Mouse (Mus musculus) lung, embryonic 16.5 days (tissue): ENCODE results near the gene Plekha1. TPM values are rescaled to one million over a fixed set of nuclear protein-coding genes. Genes with fewer than 3 reads are reported as not detected.

Source experiments
- ATAC-seq: fragments of 200-750 bp; cut with Nextera tagmentation; 2 replicates; pipeline ENCODE4 v1.8.0; 2017; ENCODE audit warnings: low read depth, mild to moderate bottlenecking, moderate library complexity
- H3K27ac ChIP-seq: fragments of 300-500 bp; sonication (generic); 2 replicates; pipeline ENCODE4 v1.5.1; 2014; ENCODE audit warnings: mild to moderate bottlenecking, control low read depth, low read length
- H3K27me3 ChIP-seq: fragments of 300-500 bp; sonication (generic); 2 replicates; pipeline ENCODE4 v1.6.1; 2014; ENCODE audit warnings: low read depth, low read length, mixed read lengths; ENCODE audit not compliant: control insufficient read depth, insufficient read depth
- H3K36me3 ChIP-seq: fragments of 300-500 bp; sonication (generic); 2 replicates; pipeline ENCODE4 v1.6.1; 2014; ENCODE audit warnings: low read length; ENCODE audit not compliant: control insufficient read depth, insufficient read depth
- H3K4me1 ChIP-seq: fragments of 300-500 bp; sonication (generic); replicated peaks from 2 replicates; pipeline ENCODE4 v1.6.1; 2014; ENCODE audit warnings: low read length, mixed read lengths; ENCODE audit not compliant: control insufficient read depth, insufficient read depth
- H3K4me2 ChIP-seq: fragments of 300-500 bp; sonication (generic); 2 replicates; pipeline ENCODE4 v1.6.1; 2014; ENCODE audit warnings: low read depth, low read length, control low read depth
- H3K4me3 ChIP-seq: fragments of 300-500 bp; sonication (generic); 2 replicates; pipeline ENCODE4 v1.5.1; 2014; ENCODE audit warnings: mild to moderate bottlenecking, low read length, control low read depth
- H3K9ac ChIP-seq: fragments of 300-500 bp; sonication (generic); 2 replicates; pipeline ENCODE4 v1.6.1; 2014; ENCODE audit warnings: low read length, control low read depth
- H3K9me3 ChIP-seq: fragments of 300-500 bp; sonication (generic); 2 replicates; pipeline ENCODE4 v1.6.1; 2016; ENCODE audit warnings: low read length; ENCODE audit not compliant: control insufficient read depth
- WGBS: fragments of 180-500 bp; shearing (Covaris S2); extraction: QIAGEN DNeasy Blood & Tissue Kit; methylation state at CpG from one replicate; pipeline ENCODE4 v1.1.7; 2014; 5-methylcytosine and 5-hydroxymethylcytosine counted together
- polyA plus RNA-seq: library from polyadenylated mRNA; unstranded; fragments of >200 nt; fragmentation: Nextera tagmentation; extraction: Ambion mirVana; gene quantifications from 2 replicates; pipeline ENCODE4 v1.2.1, GENCODE M21; 2015

Plekha1 gene
- 70.0 and 71.8 TPM in 2 replicates for polyA plus RNA-seq

DNA sequence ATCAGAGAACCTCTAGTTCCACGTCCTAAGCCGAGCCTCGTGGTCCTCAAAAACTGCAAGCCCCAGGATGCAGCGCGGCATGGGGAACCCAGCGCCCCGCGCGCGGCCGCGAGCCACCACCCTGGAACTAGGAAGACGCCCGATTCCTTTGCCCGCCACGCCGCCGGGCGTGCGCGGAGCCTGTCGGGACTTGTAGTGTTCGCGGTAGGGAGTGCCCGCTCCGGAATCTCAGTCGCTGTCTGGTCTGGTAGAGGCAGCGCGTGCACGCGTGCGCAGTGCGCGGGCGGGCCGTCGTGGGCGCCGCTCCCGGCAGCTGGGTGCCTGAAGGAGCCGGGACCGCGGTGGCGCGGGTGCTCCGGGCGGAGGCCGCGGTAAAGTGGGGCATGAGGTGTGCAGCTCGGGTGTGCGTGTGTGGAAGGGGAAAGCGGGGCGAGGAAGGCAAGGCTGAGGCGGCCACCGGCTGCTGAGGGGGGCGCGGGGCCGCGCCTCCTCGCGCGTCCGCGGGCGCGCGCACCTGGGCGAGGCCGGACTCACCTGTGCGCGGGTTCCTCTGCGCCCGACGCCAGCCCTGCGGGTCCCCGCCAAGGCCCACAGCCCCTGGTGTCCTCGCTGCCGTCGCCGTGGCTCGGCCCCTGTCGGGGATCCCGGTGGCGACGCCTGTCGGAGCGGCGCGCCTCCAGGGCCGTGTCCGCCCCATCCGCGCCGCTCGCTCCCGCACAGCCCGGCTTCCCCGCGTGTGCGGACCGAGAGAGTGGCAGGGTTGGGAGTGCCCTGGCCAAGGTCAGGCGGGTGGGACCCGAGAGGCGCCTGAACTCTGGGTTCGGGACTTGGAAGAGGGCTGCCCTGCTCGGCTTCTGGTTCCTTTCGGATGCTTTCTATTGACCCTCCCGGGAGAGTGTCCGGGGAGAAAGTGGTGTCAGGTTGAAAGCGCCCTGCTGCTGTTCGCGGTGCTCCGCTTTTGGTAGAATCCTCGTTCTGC lies at the start of gene Plekha1:
Gene Plekha1, plus strand, starts transcription at position 144 of the 979 bp plus-strand sequence.
- ATAC-seq: peak; percentile 99
- Histone ChIP-seq H3K4me3 (peak within 1 kb of the TSS; percentile 89), H3K36me3 (no peaks in the 10 kb centered on the region), H3K9me3 (no peaks in the 10 kb centered on the region), H3K27me3 (no peaks in the 10 kb centered on the region), H3K9ac (peak within 1 kb of the TSS; percentile 90), H3K4me1 (peaks cover 23% of the 10 kb centered on the region), H3K4me2 (peak within 1 kb of the TSS; percentile 76), H3K27ac (peak within 1 kb of the TSS; percentile 80)
- WGBS: under 1% methylated on average over 85 of the region's 114 CpGs

DNA sequence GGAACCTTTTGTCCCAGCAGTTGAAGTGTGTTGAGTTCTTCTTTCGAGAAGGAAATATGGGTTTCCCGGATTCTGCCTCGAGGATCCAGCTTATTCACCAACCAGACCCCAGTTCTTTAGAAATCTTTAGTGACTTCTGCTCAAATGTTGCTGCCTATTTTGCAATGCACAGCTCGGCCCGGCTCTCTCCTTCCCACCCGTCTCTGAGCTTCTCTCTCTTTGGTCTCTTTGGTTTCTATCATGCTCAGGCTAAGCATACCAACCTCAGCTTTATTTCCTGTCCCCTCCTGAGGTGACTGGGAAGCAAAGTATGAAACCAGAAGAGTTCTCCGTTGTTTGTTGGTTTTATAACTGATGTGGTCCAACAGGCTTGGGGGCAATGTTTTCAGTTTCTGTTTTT lies 49.3 kb upstream of the Plekha1 start:
- no peak overlapping the region for H3K27ac ChIP-seq
- WGBS: 82% methylated on average over 7 of the region's 7 CpGs
- H3K9ac ChIP-seq: no peak overlapping the region
- no peak for ATAC-seq
- H3K27me3 ChIP-seq: no peaks in the 10 kb centered on the region
- H3K4me3 ChIP-seq: no peak overlapping the region
- H3K9me3 ChIP-seq: no peaks in the 10 kb centered on the region
- no peaks in the 10 kb centered on the region for H3K4me1 ChIP-seq
- no peak overlapping the region for H3K4me2 ChIP-seq
- no peaks in the 10 kb centered on the region for H3K36me3 ChIP-seq

DNA sequence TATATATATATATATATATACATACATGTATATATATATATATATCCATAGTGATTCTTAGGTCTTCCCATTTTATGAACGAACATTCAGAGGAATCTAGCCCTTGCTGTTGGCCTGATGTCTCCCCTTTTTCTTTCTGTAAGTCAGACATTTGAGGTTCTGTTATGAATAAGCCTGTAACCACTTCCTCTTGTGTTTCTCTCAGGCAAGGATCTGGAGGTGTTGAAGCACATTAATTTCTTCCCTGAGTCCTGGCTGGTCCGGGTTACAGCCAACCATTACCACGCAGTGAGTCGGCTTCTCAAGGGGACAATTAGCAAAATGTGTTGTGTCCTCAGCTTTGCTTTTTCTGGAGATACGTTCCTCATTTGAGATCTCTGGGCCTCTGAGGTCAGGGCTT lies 46.7 kb upstream of the Plekha1 start:
- WGBS: 66% methylated on average over 5 of the region's 5 CpGs
- H3K4me2 ChIP-seq: no peak overlapping the region
- no peaks in the 10 kb centered on the region for H3K27me3 ChIP-seq
- H3K36me3 ChIP-seq: no peaks in the 10 kb centered on the region
- no peaks in the 10 kb centered on the region for H3K9me3 ChIP-seq
- no peak for ATAC-seq
- H3K4me1 ChIP-seq: no peaks in the 10 kb centered on the region
- H3K4me3 ChIP-seq: no peak overlapping the region
- no peak overlapping the region for H3K27ac ChIP-seq
- H3K9ac ChIP-seq: no peak overlapping the region

DNA sequence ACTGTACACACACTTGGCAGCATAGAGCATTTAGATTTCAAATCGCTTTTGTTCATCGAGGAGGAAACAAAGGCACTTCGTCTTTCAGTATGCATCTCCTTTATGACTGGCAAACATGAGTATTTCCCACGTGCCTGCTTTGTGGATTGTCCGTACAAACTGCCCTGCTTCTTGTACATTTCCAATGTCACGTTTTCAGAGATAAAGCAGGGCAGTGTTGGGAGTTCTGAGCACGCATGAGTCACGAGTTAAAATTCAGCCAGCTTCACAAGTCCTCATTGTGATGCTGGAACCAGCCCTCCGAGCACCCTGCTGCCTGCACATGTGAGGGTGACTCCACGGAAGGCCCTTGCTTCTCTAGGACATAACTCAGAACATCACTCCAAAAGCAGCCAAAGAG lies 45.9 kb upstream of the Plekha1 start:
- H3K4me2 ChIP-seq: no peak overlapping the region
- H3K27me3 ChIP-seq: no peaks in the 10 kb centered on the region
- no peak overlapping the region for H3K9ac ChIP-seq
- 45% methylated on average over 10 of the region's 10 CpGs for WGBS
- H3K4me3 ChIP-seq: no peak overlapping the region
- no peaks in the 10 kb centered on the region for H3K9me3 ChIP-seq
- no peaks in the 10 kb centered on the region for H3K36me3 ChIP-seq
- H3K27ac ChIP-seq: no peak overlapping the region
- ATAC-seq: peak; percentile 27; the same call in 1 of the 2 replicates
- 0 out of 2 replicates have a peak, but pooled peaks cover 2% of the 10 kb centered on the region for H3K4me1 ChIP-seq

DNA sequence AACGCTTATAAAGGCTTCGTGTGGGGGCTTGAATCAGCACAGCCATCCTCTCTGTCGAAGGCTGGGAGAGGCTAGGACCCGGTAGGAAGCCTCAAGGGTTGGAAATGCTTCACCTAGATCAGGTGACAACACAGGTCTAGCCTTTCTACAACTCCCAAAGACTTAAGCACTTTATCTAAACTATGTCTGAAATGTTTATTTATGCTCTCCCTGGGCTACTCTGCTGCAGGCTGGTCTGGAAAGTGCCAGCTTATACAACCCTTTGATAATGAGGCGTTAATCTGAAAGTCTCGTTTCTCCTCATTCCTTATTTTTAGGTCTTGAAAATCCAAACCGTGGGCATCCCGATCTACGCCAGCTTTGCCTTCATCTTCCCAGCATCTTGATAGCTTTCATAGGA lies 41.6 kb upstream of the Plekha1 start:
- H3K27ac ChIP-seq: no peak overlapping the region
- 0 out of 2 replicates have a peak, but pooled peaks cover 3% of the 10 kb centered on the region for H3K4me1 ChIP-seq
- H3K36me3 ChIP-seq: no peaks in the 10 kb centered on the region
- WGBS: 15% methylated on average over 9 of the region's 9 CpGs
- no peak overlapping the region for H3K4me2 ChIP-seq
- no peak overlapping the region for H3K4me3 ChIP-seq
- 0 out of 2 replicates have a peak overlapping the region, but pooled peaks have one; percentile 17 for H3K9ac ChIP-seq
- peak; percentile 45; the same call in 1 of the 2 replicates for ATAC-seq
- no peaks in the 10 kb centered on the region for H3K9me3 ChIP-seq
- H3K27me3 ChIP-seq: no peaks in the 10 kb centered on the region

DNA sequence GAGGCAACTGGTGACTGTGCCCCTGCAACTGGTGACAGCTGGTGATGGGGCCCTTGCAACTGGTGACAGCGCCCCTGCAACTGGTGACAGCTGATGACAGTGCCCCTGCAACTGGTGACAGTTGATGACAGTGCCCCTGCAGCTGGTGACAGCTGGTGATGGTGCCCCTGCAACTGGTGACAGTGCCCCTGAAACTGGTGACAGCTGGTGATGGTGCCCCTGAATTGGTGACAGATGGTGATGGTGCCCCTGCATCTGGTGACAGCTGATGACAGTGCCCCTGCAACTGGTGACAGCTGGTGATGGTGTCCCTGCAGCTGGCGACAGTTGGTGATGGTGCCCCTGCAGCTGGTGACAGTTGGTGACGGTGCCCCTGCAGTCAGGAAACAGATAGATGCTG lies 39.2 kb upstream of the Plekha1 start:
- Histone ChIP-seq H3K9me3 (no peaks in the 10 kb centered on the region), H3K4me1 (0 out of 2 replicates have a peak, but pooled peaks cover 3% of the 10 kb centered on the region), H3K9ac (no peak overlapping the region), H3K4me2 (no peak overlapping the region), H3K27ac (no peak overlapping the region), H3K36me3 (no peaks in the 10 kb centered on the region), H3K27me3 (no peaks in the 10 kb centered on the region), H3K4me3 (no peak overlapping the region)
- no peak for ATAC-seq
- WGBS: 70% methylated on average over 3 of the region's 3 CpGs

DNA sequence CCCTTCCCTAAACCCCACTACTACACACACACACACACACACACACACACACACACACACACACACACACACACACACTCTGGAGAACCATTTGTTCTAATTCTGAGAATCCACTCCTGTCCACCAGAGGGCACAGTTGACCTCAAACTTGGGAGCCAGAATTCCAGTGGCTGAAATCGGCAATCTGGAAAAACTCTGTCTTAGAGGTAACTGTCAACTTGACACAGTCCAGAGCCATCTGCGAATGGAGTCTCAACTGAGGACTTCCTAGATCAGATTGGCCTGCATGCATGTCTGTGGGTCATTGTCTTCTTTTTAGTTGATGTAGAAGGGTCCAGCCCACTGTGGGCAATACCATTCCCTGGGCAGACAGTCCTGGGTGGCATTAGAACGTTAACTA lies 38.1 kb upstream of the Plekha1 start:
- H3K27ac ChIP-seq: no peak overlapping the region
- H3K27me3 ChIP-seq: no peaks in the 10 kb centered on the region
- no peaks in the 10 kb centered on the region for H3K9me3 ChIP-seq
- 0 out of 2 replicates have a peak, but pooled peaks cover 3% of the 10 kb centered on the region for H3K4me1 ChIP-seq
- H3K4me2 ChIP-seq: peak overlapping the region; percentile 2; the same call in 1 of the 2 replicates
- ATAC-seq: no peak
- WGBS: 33% methylated on average over 3 of the region's 3 CpGs
- no peak overlapping the region for H3K9ac ChIP-seq
- peak overlapping the region; percentile 0; the same call in 1 of the 2 replicates for H3K4me3 ChIP-seq
- no peaks in the 10 kb centered on the region for H3K36me3 ChIP-seq

DNA sequence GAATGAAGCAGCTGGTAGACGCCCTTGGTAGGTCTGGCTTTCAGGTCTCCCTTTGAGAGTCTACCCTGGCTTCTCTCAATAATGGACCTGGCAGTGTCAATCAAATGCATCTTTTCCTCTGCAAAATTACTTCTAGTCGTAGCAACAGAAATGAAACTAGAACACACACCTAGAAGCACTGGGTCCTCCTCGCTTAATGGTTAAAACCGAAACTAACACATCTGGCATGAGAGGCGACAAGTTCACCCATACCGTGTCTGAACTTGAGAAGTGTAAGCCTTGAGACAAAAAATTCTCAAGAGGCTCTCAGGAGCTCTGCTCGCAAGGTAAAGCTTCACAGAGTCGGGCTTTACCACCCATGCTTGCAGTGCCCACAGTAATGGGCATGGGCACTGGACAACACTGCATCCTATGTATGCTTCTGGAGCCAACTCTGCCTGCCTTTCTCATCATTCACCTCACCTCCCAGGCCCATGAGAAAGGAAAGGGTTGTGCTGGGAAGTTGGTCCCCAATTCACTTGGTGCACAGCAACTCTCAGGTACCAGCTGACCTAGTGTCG lies 37.6 kb upstream of the Plekha1 start:
- H3K27ac ChIP-seq: no peak overlapping the region
- 0 out of 2 replicates have a peak, but pooled peaks cover 3% of the 10 kb centered on the region for H3K4me1 ChIP-seq
- peak overlapping the region; percentile 2; the same call in 1 of the 2 replicates for H3K4me2 ChIP-seq
- H3K9ac ChIP-seq: no peak overlapping the region
- no peaks in the 10 kb centered on the region for H3K36me3 ChIP-seq
- no peak for ATAC-seq
- H3K9me3 ChIP-seq: no peaks in the 10 kb centered on the region
- no peaks in the 10 kb centered on the region for H3K27me3 ChIP-seq
- WGBS: 72% methylated on average over 9 of the region's 9 CpGs
- peak overlapping the region; percentile 0; the same call in 1 of the 2 replicates for H3K4me3 ChIP-seq

DNA sequence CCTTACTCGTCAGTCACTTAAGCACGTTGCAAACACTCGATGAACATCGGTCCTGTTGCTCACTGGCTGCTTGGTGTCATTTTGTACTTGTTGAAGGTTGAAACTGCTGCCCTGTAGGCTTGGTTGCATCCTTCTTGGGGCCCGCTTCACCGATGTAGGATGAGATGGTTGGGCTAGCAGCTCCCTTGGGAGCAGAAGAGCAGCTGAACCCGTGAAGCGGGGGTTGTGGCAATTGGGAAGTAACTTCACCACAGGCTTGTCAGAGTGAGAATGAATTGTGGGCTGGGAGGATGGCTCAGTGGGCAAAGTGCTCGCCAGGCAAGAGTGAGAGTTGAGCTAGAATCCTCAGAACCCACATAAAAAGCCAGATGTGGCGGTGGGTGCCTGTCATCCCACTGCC lies 37.1 kb upstream of the Plekha1 start:
- ATAC-seq: no peak
- H3K9ac ChIP-seq: no peak overlapping the region
- no peak overlapping the region for H3K4me3 ChIP-seq
- H3K27ac ChIP-seq: no peak overlapping the region
- no peaks in the 10 kb centered on the region for H3K27me3 ChIP-seq
- H3K36me3 ChIP-seq: no peaks in the 10 kb centered on the region
- WGBS: 73% methylated on average over 10 of the region's 10 CpGs
- no peaks in the 10 kb centered on the region for H3K9me3 ChIP-seq
- H3K4me1 ChIP-seq: 0 out of 2 replicates have a peak, but pooled peaks cover 3% of the 10 kb centered on the region
- no peak overlapping the region for H3K4me2 ChIP-seq
